Mouse (Mus musculus): ENCODE data around the gene Asic3. TPM values are rescaled to one million over a fixed set of nuclear protein-coding genes. Genes with fewer than 3 reads are reported as not detected.
A peak's percentile ranks its signal among the peaks of the same experiment; 100 is the strongest.

Asic3 gene
- polyA plus RNA-seq, 1 experiment, result 0.14 TPM

DNA sequence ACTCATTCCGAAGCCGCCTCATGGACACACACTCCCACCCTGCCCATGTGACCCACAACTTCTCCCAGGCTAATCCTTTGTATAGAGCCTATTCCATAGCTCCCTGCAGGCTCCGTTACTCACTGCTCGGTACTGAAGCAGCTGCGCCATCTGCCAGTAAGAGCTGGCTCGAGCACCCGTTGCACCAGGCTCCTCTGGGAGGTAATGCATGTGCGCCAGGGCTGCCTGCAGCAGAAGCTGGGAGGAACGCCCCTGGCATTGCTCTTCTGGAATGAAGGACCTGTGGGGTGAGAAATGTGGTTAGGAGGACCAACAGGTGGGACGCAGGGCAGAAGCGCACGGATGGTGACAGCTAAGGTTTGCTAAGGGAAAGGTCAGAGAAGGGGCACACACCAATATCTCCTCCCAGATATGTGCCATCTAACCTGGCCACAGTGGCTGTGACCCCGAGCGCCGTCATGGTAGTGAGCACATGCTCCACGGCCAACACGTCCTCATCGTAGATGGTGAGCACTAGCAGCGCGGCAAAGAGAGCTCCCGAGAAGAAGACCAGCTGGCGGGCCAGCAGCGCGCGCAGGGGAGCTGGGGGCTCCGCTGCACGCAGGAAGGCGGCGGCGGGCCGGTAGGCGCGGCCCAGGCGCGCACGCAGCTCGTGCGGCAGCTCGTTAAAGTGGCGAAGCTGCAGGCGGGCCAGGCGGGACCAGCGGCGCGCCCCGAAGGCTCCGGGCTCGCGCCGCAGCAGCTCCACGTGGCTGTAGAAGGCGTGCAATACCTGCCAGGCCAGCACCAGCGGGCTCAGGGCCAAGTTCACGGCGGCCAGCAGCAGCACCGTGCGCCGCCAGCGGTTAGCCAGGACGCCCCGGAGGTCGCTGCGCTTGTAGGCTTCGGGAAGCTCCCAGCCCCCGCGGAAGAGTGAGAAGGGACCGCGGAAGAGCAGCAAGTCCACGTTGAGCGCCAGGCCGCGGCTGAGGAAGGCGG is 25.6 kb upstream of the Asic3 start:
- peak overlapping the region; percentile 49; the same call in 1 of the 2 replicates for H3K4me3 ChIP-seq (ENCODE audit: extremely low read depth, insufficient read depth, insufficient read length)
- H3K27ac ChIP-seq (ENCODE audit: insufficient read depth, low read length), result no peak overlapping the region
- H3K4me1 ChIP-seq (ENCODE audit: control insufficient read depth, insufficient read depth, insufficient read length), result peaks cover 13% of the 10 kb centered on the region
- DNase-seq (ENCODE audit: low read depth in 1 of 2, low spot score in 2 of 2), result no peak
- peaks cover 10% of the 10 kb centered on the region for H3K27me3 ChIP-seq (ENCODE audit: control insufficient read depth, insufficient read depth, low read length)
- H3K36me3 ChIP-seq (ENCODE audit: control insufficient read depth, insufficient read depth, low read length), result no peaks in the 10 kb centered on the region
- TF ChIP-seq CTCF (IDR thresholded peaks at IDR 0.05; ENCODE audit: extremely low read depth, insufficient read depth, insufficient read length, insufficient replicate concordance) (no peak), POLR2A (IDR thresholded peaks at IDR 0.05; ENCODE audit: low read depth, low read length) (no peak)
- 3% methylated on average over 73 of the region's 73 CpGs for WGBS

DNA sequence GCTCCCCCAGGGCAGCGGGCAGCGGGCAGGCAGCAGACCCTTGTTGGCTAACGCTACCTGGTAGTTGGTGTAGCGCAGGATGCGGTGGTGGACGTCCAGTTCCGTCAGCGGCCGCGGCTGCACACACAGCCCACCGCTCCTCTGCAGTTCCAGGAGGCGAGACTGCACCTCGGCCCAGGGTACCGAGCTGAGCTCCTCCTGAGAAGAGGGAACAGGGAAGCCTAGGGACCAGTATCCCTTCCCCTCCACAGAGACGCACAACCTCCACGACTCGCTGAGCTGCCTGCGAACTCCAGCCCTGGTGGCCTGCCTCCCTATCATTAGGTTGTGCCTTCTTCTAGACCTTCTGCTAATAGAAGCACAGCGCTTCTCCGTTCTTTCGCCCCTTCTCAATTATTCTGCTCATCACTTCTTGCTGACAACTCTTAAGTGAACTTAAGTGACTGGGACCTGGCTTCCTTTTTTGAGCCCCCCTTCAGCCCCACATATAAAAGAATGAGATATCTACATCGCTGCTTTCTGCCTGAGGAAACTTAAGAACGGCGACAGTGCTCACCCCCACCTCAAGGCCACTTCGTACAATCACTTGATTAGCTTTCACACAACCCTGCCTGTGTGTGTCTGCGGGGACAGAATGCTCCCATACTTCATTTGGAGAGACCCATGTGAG is 24.8 kb upstream of the Asic3 start:
- no peak overlapping the region for H3K27ac ChIP-seq (ENCODE audit: insufficient read depth, low read length)
- peaks cover 14% of the 10 kb centered on the region for H3K4me1 ChIP-seq (ENCODE audit: control insufficient read depth, insufficient read depth, insufficient read length)
- no peak for DNase-seq (ENCODE audit: low read depth in 1 of 2, low spot score in 2 of 2)
- WGBS, result 29% methylated on average over 26 of the region's 26 CpGs
- TF ChIP-seq POLR2A (IDR thresholded peaks at IDR 0.05; ENCODE audit: low read depth, low read length) (no peak), CTCF (IDR thresholded peaks at IDR 0.05; ENCODE audit: extremely low read depth, insufficient read depth, insufficient read length, insufficient replicate concordance) (no peak)
- H3K4me3 ChIP-seq (ENCODE audit: extremely low read depth, insufficient read depth, insufficient read length), result peak overlapping the region; percentile 49; the same call in 1 of the 2 replicates
- no peaks in the 10 kb centered on the region for H3K36me3 ChIP-seq (ENCODE audit: control insufficient read depth, insufficient read depth, low read length)
- peaks cover 10% of the 10 kb centered on the region for H3K27me3 ChIP-seq (ENCODE audit: control insufficient read depth, insufficient read depth, low read length)

DNA sequence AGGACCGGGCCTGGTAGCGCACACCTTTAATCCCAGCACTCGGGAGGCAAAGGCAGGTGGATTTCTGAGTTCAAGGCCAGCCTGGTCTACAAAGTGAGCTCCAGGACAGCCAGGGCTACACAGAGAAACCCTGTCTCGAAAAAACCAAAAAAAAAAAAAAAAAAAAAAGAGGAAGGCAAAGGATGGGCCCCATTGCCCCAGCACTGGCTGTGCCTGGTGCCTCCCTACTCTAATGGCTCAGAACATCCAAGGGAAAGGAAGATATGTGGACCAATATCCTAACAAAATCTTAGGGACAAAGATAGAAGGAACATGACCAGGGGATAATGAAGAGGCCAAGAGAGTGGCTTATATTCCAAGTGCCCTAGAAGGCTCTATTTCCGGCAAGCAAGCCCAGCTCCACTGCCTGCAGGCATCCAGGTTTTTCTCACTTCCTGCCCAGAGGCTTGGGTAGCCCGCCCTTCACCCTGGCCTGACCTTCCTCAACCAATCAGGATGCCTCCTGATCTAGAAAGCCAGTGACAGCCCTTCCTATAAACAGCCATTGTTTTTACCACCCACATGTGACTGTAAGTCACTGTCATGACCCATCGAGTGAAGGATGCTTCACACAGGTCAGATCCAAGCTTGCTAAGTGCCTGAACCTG is 24.1 kb upstream of the Asic3 start:
- Histone ChIP-seq H3K4me3 (ENCODE audit: extremely low read depth, insufficient read depth, insufficient read length) (no peak overlapping the region), H3K27me3 (ENCODE audit: control insufficient read depth, insufficient read depth, low read length) (peaks cover 10% of the 10 kb centered on the region), H3K36me3 (ENCODE audit: control insufficient read depth, insufficient read depth, low read length) (no peaks in the 10 kb centered on the region), H3K4me1 (ENCODE audit: control insufficient read depth, insufficient read depth, insufficient read length) (peaks cover 17% of the 10 kb centered on the region), H3K27ac (ENCODE audit: insufficient read depth, low read length) (no peak overlapping the region)
- DNase-seq (ENCODE audit: low read depth in 1 of 2, low spot score in 2 of 2), result no peak
- WGBS, result 51% methylated on average over 7 of the region's 7 CpGs
- TF ChIP-seq CTCF (IDR thresholded peaks at IDR 0.05; ENCODE audit: extremely low read depth, insufficient read depth, insufficient read length, insufficient replicate concordance) (no peak), POLR2A (IDR thresholded peaks at IDR 0.05; ENCODE audit: low read depth, low read length) (no peak)

DNA sequence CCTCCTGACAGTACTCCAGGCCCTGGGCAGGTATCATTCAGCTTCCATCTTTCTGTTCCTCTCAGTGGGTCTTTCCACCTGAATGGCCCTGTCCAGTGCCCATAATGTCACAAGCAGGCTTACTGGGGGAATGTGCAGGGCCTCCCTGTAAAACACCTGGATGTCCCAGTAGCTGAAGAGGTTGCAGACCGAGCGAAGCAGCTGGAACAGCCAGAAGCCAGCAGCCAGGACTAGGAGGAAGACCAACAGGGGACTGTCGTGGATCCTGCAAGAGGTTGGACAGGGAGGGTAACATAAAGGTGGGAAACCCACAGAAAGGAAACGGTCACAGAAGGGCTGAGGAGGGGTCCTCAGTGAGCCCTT is 23.6 kb upstream of the Asic3 start:
- H3K36me3 ChIP-seq (ENCODE audit: control insufficient read depth, insufficient read depth, low read length), result no peaks in the 10 kb centered on the region
- TF ChIP-seq POLR2A (IDR thresholded peaks at IDR 0.05; ENCODE audit: low read depth, low read length), result no peak
- TF ChIP-seq CTCF (IDR thresholded peaks at IDR 0.05; ENCODE audit: extremely low read depth, insufficient read depth, insufficient read length, insufficient replicate concordance), result no peak
- 86% methylated on average over 4 of the region's 4 CpGs for WGBS
- peaks cover 17% of the 10 kb centered on the region for H3K4me1 ChIP-seq (ENCODE audit: control insufficient read depth, insufficient read depth, insufficient read length)
- no peak overlapping the region for H3K27ac ChIP-seq (ENCODE audit: insufficient read depth, low read length)
- H3K4me3 ChIP-seq (ENCODE audit: extremely low read depth, insufficient read depth, insufficient read length), result no peak overlapping the region
- DNase-seq (ENCODE audit: low read depth in 1 of 2, low spot score in 2 of 2), result no peak
- H3K27me3 ChIP-seq (ENCODE audit: control insufficient read depth, insufficient read depth, low read length), result peaks cover 10% of the 10 kb centered on the region

DNA sequence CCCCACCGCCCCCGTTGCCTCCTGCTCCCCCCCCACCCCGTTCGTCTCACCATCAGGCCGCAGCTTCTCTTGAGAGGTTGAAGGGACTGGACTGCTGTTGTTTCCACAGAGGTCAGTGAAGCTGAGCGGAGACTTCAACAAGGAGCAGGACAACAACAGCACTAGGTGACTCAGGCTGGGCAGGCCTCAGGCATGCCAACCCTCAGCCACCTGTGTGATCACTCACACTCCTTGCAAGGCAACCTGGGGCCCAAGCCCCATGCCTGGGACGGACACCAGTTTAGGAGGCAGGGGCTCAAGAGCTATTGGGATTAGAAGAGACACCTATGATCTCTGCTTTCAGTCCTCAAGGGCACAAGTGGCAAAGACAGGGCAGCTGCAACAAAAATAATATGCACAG is 21.3 kb upstream of the Asic3 start, which contains the start of gene Atg9b:
Gene Atg9b (minus strand): TSS at position 280 of the 400 bp plus-strand sequence.
- no peak for DNase-seq (ENCODE audit: low read depth in 1 of 2, low spot score in 2 of 2)
- TF ChIP-seq POLR2A (IDR thresholded peaks at IDR 0.05; ENCODE audit: low read depth, low read length) (no peak), CTCF (IDR thresholded peaks at IDR 0.05; ENCODE audit: extremely low read depth, insufficient read depth, insufficient read length, insufficient replicate concordance) (no peak)
- WGBS, result 94% methylated on average over 7 of the region's 7 CpGs
- H3K36me3 ChIP-seq (ENCODE audit: control insufficient read depth, insufficient read depth, low read length), result no peaks in the 10 kb centered on the region
- no peak within 1 kb of the TSS for H3K27ac ChIP-seq (ENCODE audit: insufficient read depth, low read length)
- no peak within 1 kb of the TSS for H3K4me3 ChIP-seq (ENCODE audit: extremely low read depth, insufficient read depth, insufficient read length)
- H3K4me1 ChIP-seq (ENCODE audit: control insufficient read depth, insufficient read depth, insufficient read length), result peaks cover 17% of the 10 kb centered on the region
- H3K27me3 ChIP-seq (ENCODE audit: control insufficient read depth, insufficient read depth, low read length), result peaks cover 10% of the 10 kb centered on the region

DNA sequence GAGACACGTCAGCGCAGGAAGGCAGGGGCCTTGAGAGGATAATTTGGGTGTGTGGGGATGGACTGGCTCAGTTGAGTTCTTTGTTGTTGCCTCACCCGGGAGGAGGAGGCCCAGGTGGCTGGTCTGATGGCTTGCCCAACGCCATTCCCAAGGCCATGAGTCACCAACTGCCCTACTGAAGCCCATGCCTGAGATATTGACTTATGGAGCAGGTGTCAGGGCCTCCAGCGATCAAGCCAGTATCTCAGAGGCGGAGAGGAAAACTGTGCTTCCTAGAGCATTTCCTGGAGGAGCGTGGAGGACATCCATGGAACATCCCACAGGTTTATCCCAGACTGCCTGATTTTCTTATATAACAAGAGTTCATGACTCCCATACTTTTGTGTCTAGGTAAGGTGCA is 20.5 kb upstream of the Asic3 start:
- no peaks in the 10 kb centered on the region for H3K36me3 ChIP-seq (ENCODE audit: control insufficient read depth, insufficient read depth, low read length)
- no peak overlapping the region for H3K4me3 ChIP-seq (ENCODE audit: extremely low read depth, insufficient read depth, insufficient read length)
- H3K27me3 ChIP-seq (ENCODE audit: control insufficient read depth, insufficient read depth, low read length), result peaks cover 8% of the 10 kb centered on the region
- H3K27ac ChIP-seq (ENCODE audit: insufficient read depth, low read length), result no peak overlapping the region
- DNase-seq (ENCODE audit: low read depth in 1 of 2, low spot score in 2 of 2), result no peak
- TF ChIP-seq CTCF (IDR thresholded peaks at IDR 0.05; ENCODE audit: extremely low read depth, insufficient read depth, insufficient read length, insufficient replicate concordance), result no peak
- no peak for TF ChIP-seq POLR2A (IDR thresholded peaks at IDR 0.05; ENCODE audit: low read depth, low read length)
- H3K4me1 ChIP-seq (ENCODE audit: control insufficient read depth, insufficient read depth, insufficient read length), result peaks cover 14% of the 10 kb centered on the region
- WGBS, result 92% methylated on average over 7 of the region's 7 CpGs

Measured in spleen, adult 2 months (tissue).